Mouse (Mus musculus): Measurements from ENCODE around the gene Esyt1.
"Not testable (repeated sequence)": the region's sequence is repeated elsewhere in the genome, so short reads cannot be mapped to it uniquely, and the experiment has no call there.

Gene Esyt1

DNA sequence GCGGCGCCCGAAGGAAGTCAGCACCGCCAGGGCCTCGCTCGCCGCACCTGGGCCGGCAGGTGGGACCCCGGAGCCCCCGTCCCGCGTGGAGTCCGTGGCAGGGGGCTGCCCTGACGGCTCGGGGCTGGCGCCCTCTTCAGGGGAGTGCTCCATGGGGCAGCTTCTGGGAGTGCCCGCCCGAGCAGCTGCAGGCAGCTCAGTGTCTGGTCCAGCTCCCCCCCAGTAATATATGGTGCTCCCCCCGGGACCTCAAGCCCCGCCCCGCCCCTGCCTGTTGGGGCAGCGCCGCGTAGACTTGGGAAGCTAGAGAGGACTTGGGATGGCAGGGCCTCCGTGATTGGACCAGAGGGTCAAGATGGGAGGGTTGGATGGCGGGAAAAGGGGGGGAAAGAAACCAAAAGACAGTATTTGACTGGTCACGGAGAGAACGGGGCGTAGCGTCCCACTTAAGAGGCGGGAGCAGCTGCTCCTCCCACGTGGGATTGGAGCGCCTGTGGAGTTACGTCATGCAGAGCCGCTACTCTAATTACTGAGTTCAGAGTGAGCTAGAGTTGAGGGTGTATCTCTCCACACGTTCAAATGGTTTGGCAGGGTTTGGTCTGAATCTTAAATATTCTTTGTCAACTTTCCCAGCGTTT, at the start of gene Esyt1:
TSS of gene Esyt1 (minus strand) at position 201 of the 638 bp plus-strand sequence.
- peak; percentile 87 to 91 for DNase-seq

DNA sequence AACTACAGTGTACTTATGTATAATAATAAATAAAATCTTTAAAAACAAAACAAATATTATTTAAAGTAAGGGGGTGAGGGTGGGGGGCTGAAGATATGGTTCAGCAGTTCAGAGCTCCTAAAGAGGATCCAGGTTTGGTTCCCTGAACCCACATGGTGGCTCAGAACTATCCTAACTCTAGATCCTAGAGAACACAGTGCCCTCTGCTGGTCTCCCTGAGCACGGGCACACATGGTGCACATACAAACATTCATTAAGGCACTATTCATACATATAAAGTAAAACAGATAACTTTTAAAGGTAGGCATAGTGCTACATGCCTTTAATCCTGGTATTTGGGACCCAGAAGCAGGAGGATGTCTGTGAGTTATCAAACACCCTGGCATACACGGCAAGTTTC, 49.4 kb upstream of the Esyt1 start:
- peak in 1 of 2 experiments; percentile 27 for DNase-seq

DNA sequence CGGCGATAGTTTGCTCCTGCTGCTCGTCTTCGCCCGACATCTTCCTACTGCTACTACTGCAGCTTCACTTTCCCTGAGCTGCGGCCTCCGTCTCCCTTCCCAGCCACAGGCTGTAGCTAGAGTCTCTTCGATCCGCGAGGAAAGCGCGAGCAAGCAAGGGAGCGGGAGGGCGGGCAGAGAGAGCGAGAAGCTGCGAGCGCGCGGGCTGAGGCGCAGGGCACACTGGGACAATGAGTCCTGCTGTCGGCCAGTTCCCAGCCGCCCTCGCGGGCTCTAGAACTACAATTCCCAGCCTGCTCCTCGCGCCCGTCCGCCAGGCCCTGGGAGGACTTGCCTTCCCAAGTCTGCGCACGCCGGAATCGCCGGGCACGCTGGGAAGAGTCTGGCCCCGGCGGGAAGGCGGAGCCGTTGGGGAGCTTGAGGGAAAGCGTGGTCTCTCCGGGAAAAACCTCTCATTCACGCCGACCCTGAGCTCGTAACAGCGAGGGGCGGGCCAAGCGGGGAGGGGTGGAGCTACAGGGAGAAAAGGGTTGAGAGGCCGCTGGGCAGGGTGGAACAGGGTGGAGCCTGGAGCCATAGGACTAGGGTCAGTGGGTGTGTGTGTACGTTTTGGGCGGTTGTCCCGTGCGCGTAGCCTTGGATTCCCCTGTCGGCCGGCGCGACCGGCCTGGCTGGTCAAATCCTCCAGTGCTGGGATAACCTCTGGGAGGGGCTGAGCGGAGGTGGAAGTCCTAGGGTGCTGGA, 40.3 kb upstream of the Esyt1 start, which contains the start of gene Pa2g4:
TSS of gene Pa2g4 (minus strand) at position 200 of the 744 bp plus-strand sequence.
- DNase-seq = peak; percentile 94 to 95

- DNase-seq = peak; percentile 32 to 47
Measured at GRCm38 (mm10) chr10:128565206-128565787, 39.6 kb upstream of the Esyt1 start.

DNA sequence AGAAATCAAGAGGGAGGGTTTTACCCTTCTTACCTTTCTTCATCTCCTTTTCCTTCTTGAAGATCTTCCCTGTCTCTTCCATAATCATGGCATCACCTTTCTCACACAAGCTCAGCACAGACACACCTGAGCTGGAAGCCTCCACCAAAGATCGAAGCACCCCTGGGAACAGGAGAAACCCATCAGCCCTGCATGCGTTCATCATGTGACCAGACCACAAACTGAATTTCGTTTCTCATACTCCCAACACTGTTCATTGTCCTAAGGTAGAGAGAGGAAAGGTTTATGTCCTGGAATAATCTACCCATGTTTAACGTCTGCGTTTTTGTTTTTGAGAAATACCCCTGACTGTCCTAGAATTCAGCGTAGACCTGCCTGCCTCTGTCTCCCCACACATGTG, 37.9 kb upstream of the Esyt1 start:
- no peak for DNase-seq

DNA sequence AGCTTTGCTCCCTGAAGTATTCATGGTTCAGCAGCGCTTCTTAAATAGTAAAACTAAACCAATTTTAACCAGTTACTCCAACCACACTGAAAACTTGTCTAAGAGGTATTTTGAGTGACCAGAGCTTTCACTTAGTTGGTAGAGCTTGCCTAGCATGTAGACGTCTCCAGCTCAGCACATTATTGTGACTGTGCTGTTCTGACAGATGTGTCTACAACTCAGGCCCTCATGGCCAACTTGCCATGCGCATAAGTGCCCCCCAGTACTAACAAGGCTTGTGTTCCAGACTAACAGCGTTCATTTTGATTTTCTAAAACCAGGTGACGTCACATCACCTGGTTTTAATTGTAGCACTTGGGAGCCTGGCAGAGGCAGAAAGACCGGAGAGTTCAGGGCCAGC, 31.3 kb upstream of the Esyt1 start:
- no peak for DNase-seq

DNA sequence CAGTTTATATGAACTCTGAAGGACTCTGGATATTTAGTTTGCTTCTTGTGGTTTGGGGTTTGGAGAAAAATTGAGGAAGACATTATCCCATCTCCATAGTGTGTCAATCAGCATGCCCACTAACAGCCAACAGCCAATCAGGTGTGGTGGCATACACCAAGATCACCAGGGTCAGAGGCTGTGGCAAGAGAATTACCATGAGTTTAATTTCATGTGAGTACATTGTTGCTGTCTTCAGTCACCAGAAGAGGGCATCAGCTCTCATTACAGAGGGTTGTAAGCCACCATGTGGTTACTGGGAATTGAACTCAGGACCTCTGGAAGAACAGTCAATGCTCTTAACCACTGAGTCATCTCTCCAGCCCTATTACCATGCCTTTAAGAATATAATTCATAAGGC, 30.6 kb upstream of the Esyt1 start:
- no peak for DNase-seq

GRCm38 (mm10) chr10:128555567-128555966, 29.9 kb upstream of the Esyt1 start:
- not testable (repeated sequence) for DNase-seq

DNA sequence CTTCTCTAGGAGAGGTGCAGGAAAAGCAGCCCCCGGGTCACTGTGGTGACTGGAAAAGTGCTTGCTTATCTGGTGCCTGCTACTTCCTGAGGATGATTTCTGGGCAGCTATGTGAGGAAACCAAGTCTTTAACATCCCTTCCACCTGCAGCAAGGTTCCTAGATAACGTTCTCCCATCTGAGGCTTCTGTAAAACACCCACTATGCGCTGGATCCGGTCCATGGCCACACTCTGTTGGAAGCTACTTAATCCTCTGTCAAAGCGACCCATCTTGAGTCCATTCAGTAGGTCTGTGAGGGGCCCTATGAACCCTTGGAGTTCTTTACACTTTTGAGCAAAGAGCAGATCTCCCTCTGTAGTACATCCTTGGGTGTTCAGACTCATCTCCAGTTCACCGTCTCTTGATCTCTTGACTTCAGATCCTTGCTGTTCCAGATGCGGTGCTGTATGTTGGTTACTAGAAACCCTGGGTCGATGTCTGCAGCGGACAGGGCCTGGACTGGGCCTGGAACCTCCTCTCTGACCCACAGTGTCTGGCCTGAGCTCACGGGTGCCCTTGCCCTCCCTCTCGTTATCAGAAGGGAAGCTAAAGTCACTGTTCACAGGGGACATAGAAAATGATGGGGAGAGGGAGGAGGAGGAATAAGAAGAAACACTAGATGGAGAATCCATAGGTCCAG, 24.6 kb upstream of the Esyt1 start:
- DNase-seq = not testable (repeated sequence)

- DNase-seq = peak in 1 of 2 experiments; percentile 7
Measured at GRCm38 (mm10) chr10:128549682-128550057, 24.0 kb upstream of the Esyt1 start.

DNA sequence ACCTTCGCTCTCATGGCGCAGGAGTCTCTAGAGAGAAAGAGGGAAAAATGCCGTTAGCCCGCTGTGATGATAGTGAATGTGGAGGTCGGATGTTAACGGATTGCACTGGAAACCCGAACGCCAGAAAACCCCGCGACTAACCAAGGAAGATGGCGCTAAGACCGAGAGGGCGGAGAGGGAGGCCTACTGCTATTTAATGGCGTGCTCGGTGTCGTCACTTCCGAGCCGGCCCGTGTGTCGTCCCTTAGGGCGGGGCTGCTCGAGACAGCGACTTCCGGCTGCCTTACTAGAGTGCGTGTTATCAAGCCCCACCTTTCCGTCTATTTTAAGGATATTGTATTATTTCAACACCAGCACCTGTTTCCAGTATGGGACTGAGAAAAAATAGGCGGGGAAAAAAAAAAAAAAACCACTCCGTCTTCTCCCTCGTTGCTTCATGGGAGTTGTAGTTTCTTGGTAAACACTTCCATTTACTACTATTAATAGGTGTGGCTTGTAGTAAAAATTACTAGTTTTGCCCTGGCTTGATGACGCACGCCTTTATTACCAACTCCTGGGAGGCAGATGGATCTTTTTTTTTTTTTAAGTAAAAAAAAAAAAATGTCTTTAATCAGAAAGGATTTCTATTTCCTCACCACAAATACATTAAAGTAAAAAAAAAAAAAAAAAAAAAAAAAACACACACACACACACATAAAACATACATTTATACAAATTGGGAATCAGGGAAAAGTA, 23.4 kb upstream of the Esyt1 start, which contains the start of gene Rpl41:
TSS of gene Rpl41 (minus strand) at position 359 of the 735 bp plus-strand sequence.
- peak; percentile 93 for DNase-seq

DNA sequence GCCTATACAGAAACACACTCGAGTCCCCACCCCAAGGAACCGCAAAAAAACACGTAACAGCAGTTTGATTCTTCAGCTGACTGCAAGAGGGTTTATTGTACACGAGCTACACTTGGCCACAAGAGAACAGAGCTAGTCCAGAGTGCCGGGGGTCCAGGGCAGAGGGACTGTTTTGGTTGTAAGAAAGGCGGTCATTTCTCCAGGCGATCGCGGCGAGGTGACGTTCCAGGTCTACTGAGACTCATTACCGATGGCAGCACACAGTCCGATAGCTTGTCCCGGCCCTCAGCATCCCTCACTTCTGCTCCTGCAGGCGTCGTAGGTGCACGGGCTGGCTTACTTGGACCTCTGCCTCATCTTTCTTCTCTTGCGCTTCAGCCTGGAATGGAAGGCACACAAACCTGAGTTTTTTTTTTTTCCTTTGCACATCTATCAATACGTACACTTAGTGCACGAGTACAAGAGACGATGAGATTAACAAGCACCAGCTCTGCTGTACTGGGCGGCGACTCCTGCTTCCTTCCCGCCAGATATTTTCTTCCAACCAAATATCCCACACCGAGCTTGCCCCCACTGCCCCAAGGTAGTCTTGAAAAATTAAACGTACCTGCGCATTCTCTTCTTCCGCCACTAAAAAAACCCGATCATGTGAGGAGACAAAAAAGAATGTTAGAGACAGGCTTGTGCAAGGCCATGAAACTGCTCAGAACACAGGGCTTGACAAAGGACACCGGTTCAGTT, 22.6 kb upstream of the Esyt1 start:
- not testable (repeated sequence) for DNase-seq

- DNase-seq = peak; percentile 93 to 94
Measured at GRCm38 (mm10) chr10:128547361-128548032, 21.8 kb upstream of the Esyt1 start, which contains the start of gene Zc3h10. Zc3h10 (minus strand) TSS chr10:128547774.

GRCm38 (mm10) chr10:128546787-128547186, 21.1 kb upstream of the Esyt1 start:
- DNase-seq = peak in 1 of 2 experiments; percentile 24

GRCm38 (mm10) chr10:128546361-128546760, 20.7 kb upstream of the Esyt1 start:
- peak; percentile 26 to 42 for DNase-seq

- DNase-seq = no peak
Measured at GRCm38 (mm10) chr10:128545570-128545898, 19.9 kb upstream of the Esyt1 start.

- no peak for DNase-seq
Measured at GRCm38 (mm10) chr10:128544674-128545569, 19.3 kb upstream of the Esyt1 start.

GRCm38 (mm10) chr10:128544151-128544657, 18.5 kb upstream of the Esyt1 start:
- DNase-seq = no peak

DNA sequence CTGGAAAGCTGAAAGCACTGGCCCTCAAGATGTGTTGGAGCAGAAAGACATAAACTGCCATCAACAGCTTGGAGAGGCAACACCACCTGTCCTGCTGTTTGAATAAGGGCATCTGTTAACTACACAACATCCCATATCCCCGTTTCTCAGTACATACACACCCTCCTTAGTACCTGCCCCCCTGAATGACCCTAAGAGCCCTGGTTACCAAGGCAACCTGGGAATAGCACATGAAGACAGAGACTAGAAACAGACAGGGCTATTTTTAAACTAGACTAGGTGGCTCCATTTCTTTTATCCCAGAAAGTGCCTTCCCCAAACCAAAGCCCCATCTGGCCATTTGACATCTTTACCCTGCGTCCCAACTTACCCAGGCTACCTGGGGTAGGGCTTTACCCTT, 17.4 kb upstream of the Esyt1 start:
- DNase-seq = no peak

DNA sequence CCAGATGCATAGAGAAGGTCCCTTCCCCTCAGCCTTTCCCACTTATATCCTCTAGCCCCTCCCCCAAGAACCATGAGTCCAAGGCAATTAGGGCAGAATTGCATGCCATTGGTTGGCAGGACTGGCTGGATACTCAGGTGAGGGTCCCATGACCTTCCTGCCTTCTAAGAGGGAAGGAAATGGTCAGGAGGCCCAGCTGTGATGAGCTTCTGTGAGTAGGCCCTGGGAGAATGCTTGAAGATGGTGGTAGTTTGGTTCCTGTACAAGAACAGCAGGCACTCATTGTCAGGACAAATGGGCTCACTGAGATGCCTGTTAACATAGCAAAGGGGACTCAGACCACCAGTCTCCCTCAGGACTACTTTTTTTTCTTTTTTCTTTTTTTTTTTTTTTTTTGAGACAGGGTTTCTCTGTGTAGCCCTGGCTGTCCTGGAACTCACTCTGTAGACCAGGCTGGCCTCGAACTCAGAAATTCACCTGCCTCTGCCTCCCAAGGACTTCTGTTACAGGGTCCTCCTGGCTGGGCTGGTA, 12.7 kb upstream of the Esyt1 start:
- no peak for DNase-seq

All from B cell, adult 2 months (primary cell).